Mouse (Mus musculus) CH12F3 (cell line): ENCODE measurements around the gene Nr2f6.

Experiments
- in situ Hi-C: fragments of 300-500 bp; cut with MboI; formaldehyde crosslinking; loops from 2 replicates; pipeline ENCODE4 v1.14.3; 2020; ENCODE audit warnings: low sequenced_read_pairs

Nr2f6 gene

GRCm38 (mm10) chr8:71381421-71381970, at the start of gene Nr2f6:
Gene Nr2f6, minus strand, starts transcription at chr8:71381960.
- in situ Hi-C loops = no loop called here

- in situ Hi-C loops = no loop called here
These were observed 40.4 kb upstream of the Nr2f6 start for GRCm38 (mm10) chr8:71422121-71422520.

- in situ Hi-C loops = no loop called here
These were observed 29.9 kb upstream of the Nr2f6 start for GRCm38 (mm10) chr8:71411535-71412273.

- in situ Hi-C loops = no loop called here
These were observed 26.5 kb upstream of the Nr2f6 start for GRCm38 (mm10) chr8:71408231-71408630.

- in situ Hi-C loops = no loop called here
These were observed 25.7 kb upstream of the Nr2f6 start for GRCm38 (mm10) chr8:71407441-71407840.

- in situ Hi-C loops = no loop called here
These were observed 24.6 kb upstream of the Nr2f6 start for GRCm38 (mm10) chr8:71406099-71407015.

- in situ Hi-C loops = no loop called here
These were observed 23.8 kb upstream of the Nr2f6 start, which contains the start of gene Ankle1 for GRCm38 (mm10) chr8:71405401-71406098. Gene Ankle1, plus strand, starts transcription at chr8:71406010.

GRCm38 (mm10) chr8:71404951-71405351, 23.2 kb upstream of the Nr2f6 start:
- in situ Hi-C loops = no loop called here

- in situ Hi-C loops = no loop called here
These were observed 22.3 kb upstream of the Nr2f6 start for GRCm38 (mm10) chr8:71404011-71404410.

- in situ Hi-C loops = no loop called here
These were observed 21.5 kb upstream of the Nr2f6 start for GRCm38 (mm10) chr8:71403107-71403885.

- in situ Hi-C loops = no loop called here
These were observed 20.7 kb upstream of the Nr2f6 start for GRCm38 (mm10) chr8:71402446-71402964.

- in situ Hi-C loops = no loop called here
These were observed 19.7 kb upstream of the Nr2f6 start for GRCm38 (mm10) chr8:71401454-71401853.

GRCm38 (mm10) chr8:71400826-71401225, 19.1 kb upstream of the Nr2f6 start:
- in situ Hi-C loops = no loop called here

GRCm38 (mm10) chr8:71397701-71398100, 15.9 kb upstream of the Nr2f6 start:
- in situ Hi-C loops = no loop called here

- in situ Hi-C loops = no loop called here
These were observed 15.0 kb upstream of the Nr2f6 start, which contains the start of gene Babam1 for GRCm38 (mm10) chr8:71396639-71397305. Gene Babam1, plus strand, starts transcription at chr8:71396861.

GRCm38 (mm10) chr8:71395629-71396028, 13.9 kb upstream of the Nr2f6 start, which contains the start of gene Ushbp1:
Gene Ushbp1, minus strand, starts transcription at chr8:71395802.
- in situ Hi-C loops = no loop called here

GRCm38 (mm10) chr8:71395071-71395470, 13.3 kb upstream of the Nr2f6 start:
- in situ Hi-C loops = no loop called here

GRCm38 (mm10) chr8:71394481-71394880, 12.7 kb upstream of the Nr2f6 start:
- in situ Hi-C loops = no loop called here

- in situ Hi-C loops = no loop called here
These were observed 11.1 kb upstream of the Nr2f6 start for GRCm38 (mm10) chr8:71392871-71393270.
